Mouse (Mus musculus) granulocyte monocyte progenitor cell, adult 5-6 weeks (primary cell): ENCODE measurements around the gene Ttc23l. TPM values are rescaled to one million over a fixed set of nuclear protein-coding genes. Genes with fewer than 3 reads are reported as not detected.
A peak's percentile ranks its signal among the peaks of the same experiment; 100 is the strongest.
"Not testable (repeated sequence)": the region's sequence is repeated elsewhere in the genome, so short reads cannot be mapped to it uniquely, and the experiment has no call there.

Experiments
- ATAC-seq: replicated peaks from 2 replicates; pipeline ENCODE4 v1.8.0; 2016; ENCODE audit warnings: mild to moderate bottlenecking, moderate TSS enrichment, inconsistent platforms; ENCODE audit not compliant: poor library complexity, severe bottlenecking
- total RNA-seq, 2 experiments: library from RNA; stranded (forward) in 1 of 2; stranded (reverse) in 1 of 2; fragments of 200-712, 200-1000 nt in 1 of 2; fragments of >200 nt in 1 of 2; fragmentation: Nextera tagmentation in 1 of 2; gene quantifications; 2 replicates each; pipeline ENCODE4 v1.2.3; 2014 to 2017

The Ttc23l gene
- total RNA-seq (2014; fragmentation: Nextera tagmentation) (not detected in 2 replicates), total RNA-seq (2017) (not detected in 2 replicates)

GRCm38 (mm10) chr15:10558465-10558864, at the start of gene Ttc23l:
TSS of gene Ttc23l (minus strand) at chr15:10558668.
- ATAC-seq = no peak

GRCm38 (mm10) chr15:10599413-10599812, 40.9 kb upstream of the Ttc23l start:
- peak; percentile 92 for ATAC-seq

- 0 out of 2 replicates have a peak, but pooled peaks have one; percentile 10 for ATAC-seq
These were observed 40.1 kb upstream of the Ttc23l start for GRCm38 (mm10) chr15:10598259-10599225.

GRCm38 (mm10) chr15:10596871-10597270, 38.4 kb upstream of the Ttc23l start:
- ATAC-seq = no peak

GRCm38 (mm10) chr15:10595408-10595807, 36.9 kb upstream of the Ttc23l start:
- no peak for ATAC-seq

- no peak for ATAC-seq
These were observed 36.4 kb upstream of the Ttc23l start for GRCm38 (mm10) chr15:10594910-10595309.

- ATAC-seq = peak; percentile 87
These were observed 34.6 kb upstream of the Ttc23l start for GRCm38 (mm10) chr15:10593094-10593493.

- no peak for ATAC-seq
These were observed 28.1 kb upstream of the Ttc23l start for GRCm38 (mm10) chr15:10586565-10586964.

- ATAC-seq = no peak
These were observed 26.1 kb upstream of the Ttc23l start for GRCm38 (mm10) chr15:10584359-10585187.

- ATAC-seq = peak; percentile 100
These were observed 24.9 kb upstream of the Ttc23l start for GRCm38 (mm10) chr15:10583408-10583807.

- no peak for ATAC-seq
These were observed 20.7 kb upstream of the Ttc23l start for GRCm38 (mm10) chr15:10579159-10579558.

GRCm38 (mm10) chr15:10566486-10566885, 8.0 kb upstream of the Ttc23l start:
- ATAC-seq = no peak

- no peak for ATAC-seq
These were observed 5.7 kb upstream of the Ttc23l start for GRCm38 (mm10) chr15:10564201-10564600.

- no peak for ATAC-seq
These were observed 3.8 kb upstream of the Ttc23l start for GRCm38 (mm10) chr15:10562281-10562680.

- ATAC-seq = no peak
These were observed 1.5 kb upstream of the Ttc23l start for GRCm38 (mm10) chr15:10560005-10560404.

- no peak for ATAC-seq
These were observed 4.1 kb downstream of the Ttc23l start for GRCm38 (mm10) chr15:10554336-10554735.

- ATAC-seq = no peak
These were observed 18.0 kb downstream of the Ttc23l start for GRCm38 (mm10) chr15:10540271-10541088.

GRCm38 (mm10) chr15:10535969-10536368, 22.5 kb downstream of the Ttc23l start:
- no peak for ATAC-seq

- ATAC-seq = no peak
These were observed 23.9 kb downstream of the Ttc23l start for GRCm38 (mm10) chr15:10534591-10534990.

- ATAC-seq = not testable (repeated sequence)
These were observed 25.1 kb downstream of the Ttc23l start for GRCm38 (mm10) chr15:10533361-10533760.
